Comparison of ENCODE assay signal across 26 mouse cellular contexts in the genomic region with DNA sequence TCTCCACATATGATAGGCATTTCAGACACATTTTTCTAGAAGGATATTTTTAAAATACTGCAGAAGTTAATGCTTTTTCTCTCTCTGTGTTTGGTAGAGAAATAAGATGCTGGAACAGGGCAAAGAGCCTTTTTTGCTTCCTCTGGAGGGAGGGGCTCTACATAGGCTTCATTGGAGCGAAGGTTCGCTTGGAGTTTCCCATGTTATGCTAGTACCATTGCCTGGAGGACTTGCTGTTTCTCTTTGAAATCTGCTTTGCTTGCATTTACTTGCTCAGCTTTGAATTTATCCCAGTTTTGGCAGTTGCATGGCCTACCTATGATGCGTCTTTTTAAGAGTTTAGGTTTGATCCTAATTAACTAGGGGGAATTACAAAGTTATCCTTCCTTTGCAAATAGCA.
DNase-seq lines count a peak whose midpoint lies in the region; ATAC-seq and TF ChIP-seq lines count a peak whose summit lies in the region.
"Had no signal": no experiment of that assay in that cellular context is flagged by ENCODE, and none has a peak within 500 bp of the region (broad histone marks: within the 10 kb centered on the region; RNA-seq: fewer than 3 reads in every experiment).

No protein-coding gene starts in this region.

- no peaks in the 10 kb centered on the region for H3K9me3 ChIP-seq in heart, embryonic 11.5 days (replicated peaks; ENCODE audit: control insufficient read depth, low read length)
- H3K9me3 ChIP-seq in heart, postnatal 0 days (replicated peaks; ENCODE audit: control insufficient read depth, low read length), result no peaks in the 10 kb centered on the region
- H3K9me3 ChIP-seq in stomach, embryonic 14.5 days (ENCODE audit: control insufficient read depth, low read depth, low read length), result no peaks in the 10 kb centered on the region
- no peaks in the 10 kb centered on the region for H3K9me3 ChIP-seq in stomach, postnatal 0 days (ENCODE audit: control insufficient read depth, low read length)
- H3K9me3 ChIP-seq: forebrain, embryonic 13.5 days; hindbrain, embryonic 10.5 days; limb, embryonic 12.5 days; liver, embryonic 12.5 days; midbrain, embryonic 12.5 days; neural tube, embryonic 15.5 days had no signal

- H3K4me2 ChIP-seq in heart, embryonic 11.5 days, result no peak overlapping the region
- H3K4me2 ChIP-seq in heart, postnatal 0 days (ENCODE audit: low read depth, low read length), result no peak overlapping the region
- H3K4me2 ChIP-seq in stomach, embryonic 14.5 days (replicated peaks; ENCODE audit: low read depth, low read length), result no peak overlapping the region
- H3K4me2 ChIP-seq in stomach, postnatal 0 days (replicated peaks; ENCODE audit: low read depth), result no peak overlapping the region
- H3K4me2 ChIP-seq: forebrain, embryonic 13.5 days; limb, embryonic 12.5 days; liver, embryonic 12.5 days; midbrain, embryonic 12.5 days; neural tube, embryonic 15.5 days had no signal

- peak overlapping the region; percentile 80; the same call in 1 of the 2 replicates for H3K27ac ChIP-seq in heart, embryonic 11.5 days (ENCODE audit: low read depth, low read length)
- peak overlapping the region; percentile 84 for H3K27ac ChIP-seq in heart, postnatal 0 days (ENCODE audit: low read depth)
- H3K27ac ChIP-seq in stomach, embryonic 14.5 days (ENCODE audit: low read length), result peak overlapping the region; percentile 2; the same call in 1 of the 2 replicates
- H3K27ac ChIP-seq in stomach, postnatal 0 days (replicated peaks), result no peak overlapping the region
- H3K27ac ChIP-seq: forebrain, embryonic 13.5 days; hindbrain, embryonic 10.5 days; limb, embryonic 12.5 days; liver, embryonic 12.5 days; midbrain, embryonic 12.5 days; neural tube, embryonic 15.5 days had no signal

- H3K27me3 ChIP-seq in heart, embryonic 11.5 days (ENCODE audit: control insufficient read depth, insufficient read depth, low read length), result no peaks in the 10 kb centered on the region
- no peaks in the 10 kb centered on the region for H3K27me3 ChIP-seq in heart, postnatal 0 days (ENCODE audit: control insufficient read depth, insufficient read depth, low read length)
- H3K27me3 ChIP-seq in stomach, embryonic 14.5 days (ENCODE audit: control insufficient read depth, insufficient read depth, low read length), result no peaks in the 10 kb centered on the region
- H3K27me3 ChIP-seq in stomach, postnatal 0 days (ENCODE audit: control insufficient read depth, insufficient read depth, low read length), result no peaks in the 10 kb centered on the region
- H3K27me3 ChIP-seq: forebrain, embryonic 13.5 days; limb, embryonic 12.5 days; liver, embryonic 12.5 days; midbrain, embryonic 12.5 days; neural tube, embryonic 15.5 days had no signal

- peaks cover 22% of the 10 kb centered on the region for H3K4me1 ChIP-seq in heart, embryonic 11.5 days (ENCODE audit: control insufficient read depth, insufficient read depth, low read length)
- peaks cover 32% of the 10 kb centered on the region for H3K4me1 ChIP-seq in heart, postnatal 0 days (ENCODE audit: control insufficient read depth, insufficient read depth)
- H3K4me1 ChIP-seq in stomach, embryonic 14.5 days (ENCODE audit: control insufficient read depth, insufficient read depth, low read length), result peaks cover 11% of the 10 kb centered on the region
- H3K4me1 ChIP-seq in stomach, postnatal 0 days (replicated peaks; ENCODE audit: control insufficient read depth, insufficient read depth), result peaks cover 2% of the 10 kb centered on the region; the same call in 1 of the 2 replicates
- H3K4me1 ChIP-seq: neural tube, embryonic 15.5 days had no signal

- 82% methylated on average over 3 of the region's 3 CpGs for WGBS in heart, embryonic 11.5 days (ENCODE audit: insufficient replicate concordance)
- 96% methylated on average over 3 of the region's 3 CpGs for WGBS in heart, postnatal 0 days
- 89% methylated on average over 3 of the region's 3 CpGs for WGBS in stomach, embryonic 14.5 days
- 74% methylated on average over 3 of the region's 3 CpGs for WGBS in stomach, postnatal 0 days

- no peak for DNase-seq in heart, postnatal 25 days (ENCODE audit: low spot score)
- no peak for DNase-seq in heart, postnatal 0 days (ENCODE audit: low spot score)
- DNase-seq in heart, adult 8-10 months (ENCODE audit: low spot score), result no peak
- no peak for DNase-seq in stomach, postnatal 0 days (ENCODE audit: low spot score)
- DNase-seq: adrenal gland, postnatal 36 days; cerebellum, adult 9-10 months; gastrocnemius, postnatal 36 days; kidney, adult 9 months; kidney, postnatal 25 days; layer of hippocampus, postnatal 36 days; lung, adult 2 months; right cerebral cortex, adult 18-20 months; right cerebral cortex, postnatal 4 days had no signal

- TF ChIP-seq CTCF in heart, postnatal 0 days (IDR thresholded peaks at IDR 0.05; ENCODE audit: low read depth), result no peak
- TF ChIP-seq CTCF in stomach, postnatal 0 days (IDR thresholded peaks at IDR 0.05; ENCODE audit: low read depth), result no peak

- TF ChIP-seq EP300 in heart, postnatal 0 days (IDR thresholded peaks at IDR 0.05; ENCODE audit: low read depth), result no peak
- no peak for TF ChIP-seq EP300 in stomach, postnatal 0 days (optimal IDR thresholded peaks at IDR 0.05)

- no peaks in the 10 kb centered on the region for H3K36me3 ChIP-seq in heart, embryonic 11.5 days (ENCODE audit: control insufficient read depth, insufficient read depth, low read length)
- no peaks in the 10 kb centered on the region for H3K36me3 ChIP-seq in heart, postnatal 0 days (replicated peaks; ENCODE audit: control insufficient read depth, insufficient read depth, low read length)
- no peaks in the 10 kb centered on the region for H3K36me3 ChIP-seq in stomach, embryonic 14.5 days (ENCODE audit: control insufficient read depth, insufficient read depth, low read length)
- H3K36me3 ChIP-seq in stomach, postnatal 0 days (ENCODE audit: control insufficient read depth, insufficient read depth, low read length), result no peaks in the 10 kb centered on the region
- H3K36me3 ChIP-seq: hindbrain, embryonic 10.5 days; limb, embryonic 12.5 days; liver, embryonic 12.5 days; midbrain, embryonic 12.5 days; neural tube, embryonic 15.5 days had no signal

- H3K9ac ChIP-seq in heart, embryonic 11.5 days (ENCODE audit: low read depth, low read length), result no peak overlapping the region
- H3K9ac ChIP-seq in heart, postnatal 0 days (replicated peaks; ENCODE audit: low read depth, low read length), result no peak overlapping the region
- H3K9ac ChIP-seq in stomach, embryonic 14.5 days (replicated peaks; ENCODE audit: low read depth, low read length), result no peak overlapping the region
- no peak overlapping the region for H3K9ac ChIP-seq in stomach, postnatal 0 days (ENCODE audit: low read length)
- H3K9ac ChIP-seq: forebrain, embryonic 13.5 days; limb, embryonic 12.5 days; liver, embryonic 12.5 days; midbrain, embryonic 12.5 days; neural tube, embryonic 15.5 days had no signal

- ATAC-seq in heart, embryonic 11.5 days (replicated peaks; ENCODE audit: insufficient number of reproducible peaks, low FRiP score, low TSS enrichment), result no peak
- ATAC-seq in heart, postnatal 0 days (ENCODE audit: insufficient read depth, low read depth), result no peak
- ATAC-seq in stomach, embryonic 14.5 days (ENCODE audit: insufficient number of reproducible peaks, insufficient read depth, low FRiP score, low read depth), result no peak
- no peak for ATAC-seq in stomach, postnatal 0 days (ENCODE audit: low FRiP score, low TSS enrichment)
- ATAC-seq in granulocyte monocyte progenitor cell, adult 5-6 weeks (replicated peaks; ENCODE audit: poor library complexity, severe bottlenecking), result no peak
- ATAC-seq: CD4-positive, CD25-positive, alpha-beta regulatory T cell, adult 4 months; forebrain, embryonic 13.5 days; hindbrain, embryonic 16.5 days; intestine, embryonic 16.5 days; liver, embryonic 12.5 days had no signal

- H3K4me3 ChIP-seq in heart, embryonic 11.5 days (ENCODE audit: low read depth, low read length), result no peak overlapping the region
- H3K4me3 ChIP-seq in heart, postnatal 0 days (ENCODE audit: low read depth, low read length), result no peak overlapping the region
- no peak overlapping the region for H3K4me3 ChIP-seq in stomach, embryonic 14.5 days (ENCODE audit: low read depth, low read length)
- no peak overlapping the region for H3K4me3 ChIP-seq in stomach, postnatal 0 days (ENCODE audit: low read depth, low read length)
- H3K4me3 ChIP-seq: erythroblast, embryonic 14.5 days; forebrain, embryonic 13.5 days; hindbrain, embryonic 10.5 days; limb, embryonic 12.5 days; liver, embryonic 12.5 days; midbrain, embryonic 12.5 days; neural tube, embryonic 15.5 days had no signal

- intact Hi-C loops in heart, postnatal 25 days (cut with DNase I), result no loop called here
